Mouse (Mus musculus) brain, embryonic 18.5 days (tissue): ENCODE results near the gene Sfpq.

Experiments
- DNase-seq: peaks from one replicate; pipeline ENCODE4 v3.0.0-alpha.2; 2012; ENCODE audit warnings: low read depth, low spot score

The Sfpq gene

DNA sequence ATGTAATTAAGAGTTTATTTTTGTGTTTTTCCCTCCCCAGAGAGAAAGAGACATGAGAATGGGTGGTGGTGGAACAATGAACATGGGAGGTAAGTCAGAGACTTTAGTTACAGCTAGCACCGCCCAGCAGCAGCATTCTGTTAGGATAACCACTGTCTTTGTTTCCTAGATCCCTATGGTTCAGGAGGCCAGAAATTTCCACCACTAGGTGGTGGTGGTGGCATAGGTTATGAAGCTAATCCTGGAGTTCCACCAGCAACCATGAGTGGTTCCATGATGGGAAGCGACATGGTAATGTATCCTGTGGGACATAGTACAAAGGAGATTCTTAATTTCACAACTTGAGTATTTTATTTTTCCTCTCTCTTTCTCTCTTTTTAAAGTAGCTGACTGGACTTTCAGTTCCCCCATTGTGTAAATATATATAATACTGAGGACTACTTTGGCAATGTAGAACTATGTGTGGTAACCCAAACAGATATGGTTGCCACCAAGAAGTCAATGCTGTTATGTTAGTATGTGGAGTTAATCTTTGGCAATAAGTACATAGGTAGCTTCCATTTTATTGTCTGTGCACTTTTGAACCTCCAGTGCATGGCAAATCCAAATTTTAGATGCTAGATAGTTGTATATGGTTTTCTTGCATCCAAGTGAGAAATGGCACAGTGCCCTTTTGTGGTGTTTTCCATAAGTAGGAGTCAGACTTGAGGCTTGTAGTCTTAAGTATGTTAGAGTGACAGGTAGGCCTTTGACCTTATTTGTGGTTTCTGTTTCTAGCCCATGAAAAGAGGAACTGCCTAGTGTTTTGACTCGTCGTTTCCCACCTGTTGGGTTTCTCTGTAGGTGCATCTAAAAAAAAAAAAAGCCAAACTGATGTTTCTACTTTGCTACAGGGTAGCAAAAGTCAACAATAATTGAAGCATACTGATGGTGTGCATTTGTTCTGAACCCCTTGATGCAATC is 6.4 kb downstream of the Sfpq start:
- DNase-seq, result no peak

DNA sequence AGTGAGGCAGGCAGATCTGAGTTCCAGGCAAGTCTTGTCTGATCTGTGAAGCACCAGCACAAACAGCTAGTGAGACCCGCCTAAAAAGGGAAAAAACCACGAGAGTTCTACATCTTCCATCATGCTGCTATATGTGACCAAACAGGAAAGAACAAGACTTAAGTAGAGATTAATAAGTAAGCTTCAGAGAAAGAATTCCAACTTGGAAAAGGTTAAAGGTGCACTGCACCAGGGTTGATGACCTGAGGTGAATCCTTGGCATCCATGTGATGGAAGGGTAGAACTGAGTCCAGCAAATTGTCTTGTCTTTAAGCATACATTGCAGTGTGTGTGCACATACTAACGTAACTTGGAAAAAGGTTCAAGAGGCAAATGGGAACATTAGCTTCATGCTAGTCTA is 16.0 kb downstream of the Sfpq start:
- DNase-seq, result no peak

DNA sequence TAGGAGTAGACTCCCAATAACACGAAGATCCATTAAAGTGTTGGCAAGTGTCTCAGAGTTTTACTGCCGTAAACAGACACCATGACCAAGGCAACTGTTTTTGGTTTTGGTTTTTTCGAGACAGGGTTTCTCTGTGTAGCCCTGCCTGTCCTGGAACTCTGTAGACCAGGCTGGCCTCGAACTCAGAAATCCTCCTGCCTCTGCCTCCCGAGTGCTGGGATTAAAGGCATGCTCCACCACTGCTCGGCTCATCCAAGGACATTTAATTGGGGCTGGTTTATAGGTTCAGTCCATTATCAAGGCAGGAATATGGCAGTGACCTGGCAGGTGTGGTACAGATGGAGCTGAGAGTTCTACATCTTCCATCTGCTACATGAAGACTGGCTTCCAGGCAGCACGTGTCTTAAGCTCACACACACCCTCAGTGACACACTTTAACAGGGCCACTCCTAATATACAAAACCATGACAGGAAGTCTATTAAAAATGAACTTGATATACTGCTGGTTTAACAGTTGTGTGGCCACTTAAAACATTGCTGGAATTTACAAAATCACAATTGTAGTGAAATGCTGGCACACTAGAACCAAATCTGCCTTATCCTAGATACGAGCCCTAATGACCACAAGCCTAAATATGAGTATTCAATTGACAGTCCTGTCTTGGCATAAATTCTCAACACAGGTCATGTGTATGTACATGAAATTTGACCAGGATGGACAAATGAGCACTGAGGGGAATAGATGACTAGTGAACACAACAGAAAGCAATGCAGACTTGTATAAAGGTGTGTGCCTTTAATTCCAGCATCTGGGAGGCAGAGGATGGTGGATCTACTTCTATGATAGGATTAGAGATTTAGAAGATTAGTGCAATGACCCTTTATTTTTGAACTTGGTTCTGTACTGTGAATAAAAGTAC is 17.0 kb downstream of the Sfpq start:
- DNase-seq, result no peak

DNA sequence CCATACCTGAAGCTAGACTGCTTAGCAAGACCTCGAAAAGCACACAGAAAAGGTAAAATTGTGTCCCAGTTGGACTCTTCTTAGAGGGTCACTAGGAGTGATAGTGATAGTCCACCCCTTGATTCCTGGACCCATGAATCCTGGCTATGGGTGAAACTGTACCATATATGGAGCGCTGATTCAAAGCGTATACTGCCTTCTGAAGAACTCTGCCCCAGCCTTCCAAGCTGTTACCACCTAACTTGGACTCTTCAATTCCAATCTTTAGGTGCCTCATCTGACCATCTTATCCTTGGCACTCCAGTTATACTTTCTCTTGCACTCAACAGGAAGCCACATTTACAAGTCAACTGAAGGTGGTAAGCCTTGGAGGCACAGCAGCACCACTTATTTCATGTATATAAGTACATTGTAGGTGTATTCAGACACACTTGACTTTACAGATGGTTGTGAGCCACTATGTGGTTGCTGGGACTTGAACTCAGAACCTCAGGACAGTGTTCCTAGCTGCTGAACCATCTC is 17.8 kb downstream of the Sfpq start:
- DNase-seq, result no peak

DNA sequence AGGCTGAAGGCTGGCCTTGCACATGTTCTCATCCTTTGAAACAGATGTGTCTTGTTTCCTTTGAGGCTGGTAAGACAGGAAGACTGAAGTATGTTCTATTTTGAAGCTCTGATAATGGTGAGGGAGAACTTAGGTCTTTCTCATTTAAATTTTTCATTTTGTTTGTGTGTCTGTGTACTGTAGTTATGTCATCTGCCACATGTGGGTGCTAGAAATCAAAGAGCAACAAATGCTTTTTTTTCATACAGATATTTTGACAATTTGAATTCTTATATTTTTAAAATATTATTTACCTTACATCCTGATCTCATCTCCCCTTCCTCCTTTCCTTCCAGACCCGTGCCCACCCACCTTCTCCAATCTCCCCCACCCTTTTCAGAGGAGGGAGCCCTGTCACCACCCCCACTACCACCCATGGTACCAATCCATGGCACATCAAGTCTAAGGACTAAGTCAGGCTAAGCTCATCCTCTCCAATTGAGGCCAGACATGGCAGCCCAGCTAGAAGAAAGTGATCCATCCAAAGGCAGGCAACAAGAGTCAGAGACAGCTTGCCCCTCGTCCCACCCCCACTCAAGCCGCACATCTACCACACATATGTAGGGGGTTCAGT is 18.9 kb downstream of the Sfpq start:
- no peak for DNase-seq

DNA sequence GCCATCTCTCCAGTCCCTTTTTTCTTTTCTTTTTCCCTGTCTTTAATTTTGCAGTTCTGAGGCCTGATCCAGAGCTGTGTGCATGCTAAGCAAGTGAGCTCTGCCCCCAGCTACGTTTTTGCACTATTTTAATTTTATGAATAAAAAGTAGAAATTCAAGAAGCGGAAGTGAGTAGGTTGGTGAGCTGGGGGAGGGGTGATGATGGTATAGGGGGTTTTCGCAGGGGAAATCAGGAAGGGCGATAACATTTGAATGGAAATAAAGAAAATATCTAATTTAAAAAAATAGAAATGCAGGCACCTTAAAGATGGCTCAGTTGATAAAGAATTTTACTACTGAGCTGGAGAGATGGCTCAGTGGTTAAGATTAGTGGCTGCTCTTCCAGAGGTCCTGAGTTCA is 22.4 kb downstream of the Sfpq start:
- DNase-seq, result no peak

DNA sequence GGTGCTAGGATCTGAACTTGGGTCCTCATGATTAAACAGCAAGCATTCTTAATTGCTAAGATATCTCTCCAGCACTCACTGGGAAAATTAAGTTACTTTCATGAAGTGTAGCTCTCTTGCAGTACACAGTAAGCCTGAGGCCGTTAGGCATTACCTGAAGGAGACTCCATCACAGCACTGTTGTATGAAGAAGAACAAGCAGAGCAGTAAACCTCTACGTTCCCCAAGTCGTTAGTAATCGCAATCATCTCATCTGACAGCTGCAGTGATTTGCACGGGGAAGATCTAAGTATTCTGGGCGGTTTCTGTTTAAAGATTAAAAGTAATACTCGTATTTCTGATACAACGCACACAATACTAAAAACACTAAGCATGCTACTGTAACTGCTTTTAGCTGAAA is 30.0 kb downstream of the Sfpq start:
- no peak for DNase-seq

DNA sequence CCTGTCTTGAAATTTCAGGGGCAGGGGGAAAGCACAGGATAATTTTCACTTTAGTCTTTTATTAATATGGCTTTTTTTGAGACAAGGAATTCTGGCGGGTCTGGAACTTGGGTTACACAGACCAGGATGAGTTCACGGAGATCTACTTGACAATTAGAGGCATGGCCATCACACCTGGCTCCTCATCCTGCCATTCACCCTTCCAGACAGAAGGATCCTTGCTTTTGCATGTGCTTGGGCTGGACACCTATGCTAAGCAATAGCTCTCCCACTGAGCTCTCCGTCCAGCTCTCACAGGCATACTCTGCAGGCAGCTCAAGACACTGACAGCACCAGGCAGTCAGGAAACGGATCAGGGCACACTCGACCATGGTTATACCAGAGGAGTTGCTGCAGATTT is 31.9 kb downstream of the Sfpq start:
- DNase-seq, result no peak

DNA sequence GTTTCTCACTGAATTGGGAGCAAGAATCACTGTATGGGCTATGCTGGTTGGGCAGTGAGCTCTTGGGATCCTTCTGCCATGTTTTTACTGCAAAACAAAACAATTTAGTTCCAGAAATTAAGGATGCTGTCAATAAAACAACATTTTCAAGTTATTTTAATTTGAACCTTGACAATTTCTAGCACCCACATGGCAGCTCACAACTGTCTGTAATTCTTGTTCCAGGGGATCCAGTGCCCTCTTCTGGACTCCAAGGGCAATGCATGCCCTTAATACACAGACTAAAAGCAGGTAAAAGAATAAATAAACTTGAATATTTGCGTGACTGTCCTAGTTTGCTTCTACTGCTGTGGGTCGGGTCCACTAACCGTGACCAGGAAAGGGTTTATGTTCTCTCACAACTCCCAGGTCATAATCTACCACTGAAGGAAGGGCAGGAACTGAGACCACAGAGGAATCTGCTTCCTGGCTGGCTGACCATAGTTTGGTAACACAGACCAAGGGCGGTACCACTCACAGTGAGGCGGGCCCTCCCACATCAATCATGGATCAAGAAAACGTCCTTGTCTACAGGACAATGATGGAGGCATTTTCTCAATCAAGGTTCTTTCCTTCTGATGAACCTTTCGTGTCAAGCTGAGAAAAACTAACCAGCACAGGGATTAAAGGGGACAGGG is 33.5 kb downstream of the Sfpq start:
- DNase-seq, result no peak

GRCm38 (mm10) chr4:127060585-127061290 is 39.6 kb downstream of the Sfpq start, which contains the start of gene Zmym1:
Gene Zmym1 (minus strand): TSS chr4:127061152.
- peak; percentile 69 for DNase-seq

DNA sequence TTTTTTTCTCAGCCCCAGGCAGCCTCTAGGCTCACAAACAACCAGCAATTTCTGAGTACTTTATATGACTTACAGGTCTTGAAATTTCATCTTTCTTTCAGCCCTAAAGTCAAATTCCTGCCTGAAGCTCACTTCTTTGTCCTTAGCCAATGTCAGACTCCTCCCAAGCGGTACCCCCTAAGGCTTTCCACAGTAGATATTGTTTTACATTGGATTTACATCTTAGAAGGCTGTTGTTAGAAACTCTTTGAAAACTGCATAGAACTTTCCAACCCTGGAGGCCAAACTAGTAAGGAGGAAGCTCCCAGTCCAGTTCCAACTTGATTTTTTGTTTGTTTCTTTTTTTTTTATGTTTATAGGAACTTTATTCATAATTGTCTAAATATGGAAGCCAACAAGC is 42.9 kb downstream of the Sfpq start:
- no peak for DNase-seq

DNA sequence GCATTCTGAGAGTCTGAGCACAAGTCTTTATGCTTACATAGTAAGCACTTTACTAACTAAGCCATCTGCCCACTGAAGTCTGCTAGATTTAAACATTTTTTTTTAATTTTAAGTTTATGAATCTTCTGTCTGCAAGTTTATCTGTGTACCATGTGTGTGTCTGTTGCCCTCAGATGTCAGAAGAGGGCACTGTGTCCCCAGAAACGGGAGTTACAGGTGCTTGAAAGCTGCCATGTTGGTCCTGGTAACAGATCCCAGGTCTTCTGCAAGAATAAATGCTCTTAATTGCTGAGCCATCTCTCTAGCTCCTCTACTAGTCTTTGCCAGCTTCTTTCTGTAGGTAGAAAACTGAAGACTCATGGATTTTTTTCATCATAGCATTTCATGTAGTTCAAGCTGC is 53.8 kb downstream of the Sfpq start:
- DNase-seq, result no peak

GRCm38 (mm10) chr4:127076875-127077548 is 55.9 kb downstream of the Sfpq start, which contains the start of gene Zmym6:
Gene Zmym6 (plus strand): TSS chr4:127077383.
- DNase-seq, result peak; percentile 95

GRCm38 (mm10) chr4:127080806-127081205 is 59.7 kb downstream of the Sfpq start:
- no peak for DNase-seq

DNA sequence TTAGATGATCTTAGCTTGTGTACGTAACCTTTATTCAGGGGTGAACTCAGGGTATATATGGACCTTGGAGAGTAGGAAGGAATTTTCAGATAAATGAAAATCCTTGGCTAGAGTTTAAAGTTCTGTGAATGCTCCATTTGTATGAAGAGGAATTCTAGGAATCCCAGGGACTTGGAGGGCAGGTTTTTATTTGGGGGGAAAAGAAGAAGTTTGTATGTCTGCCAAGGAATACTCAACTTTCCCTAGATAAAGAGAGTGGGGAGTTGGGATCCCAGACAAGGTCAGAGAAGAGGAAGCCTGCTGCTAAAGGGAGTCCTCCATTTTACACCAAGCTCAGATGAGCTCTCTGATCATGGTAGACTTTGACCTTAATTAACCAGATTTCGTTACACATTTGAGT is 62.0 kb downstream of the Sfpq start:
- DNase-seq, result no peak

DNA sequence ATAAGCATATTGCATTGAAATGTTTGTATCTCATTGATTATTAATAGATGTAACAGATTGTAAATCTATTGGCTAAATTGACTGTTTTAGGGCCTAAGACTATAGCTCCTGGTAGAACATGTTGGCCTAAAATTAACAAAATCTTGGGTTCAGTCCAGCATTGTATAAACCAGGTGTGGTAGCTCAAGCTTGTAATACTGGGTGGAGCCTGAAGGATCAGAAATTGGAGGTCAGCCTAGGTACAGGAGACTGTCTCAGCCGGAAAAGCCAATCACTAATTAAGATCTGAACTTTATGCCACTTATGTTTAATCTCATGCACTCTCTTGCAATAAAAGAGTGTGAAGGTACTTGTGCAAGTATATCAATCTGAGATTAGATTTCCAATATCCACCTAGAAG is 64.6 kb downstream of the Sfpq start:
- no peak for DNase-seq
